Mouse (Mus musculus): ENCODE data around the gene Adcy3. TPM values are rescaled to one million over a fixed set of nuclear protein-coding genes. Genes with fewer than 3 reads are reported as not detected.

Adcy3 gene
- polyA plus RNA-seq, 1 experiment, result 0.85 TPM

- Histone ChIP-seq H3K36me3 (ENCODE audit: control insufficient read depth, insufficient read depth) (no peaks in the 10 kb centered on the region), H3ac (ENCODE audit: control insufficient read depth, insufficient read length) (no peak overlapping the region), H3K4me3 (no peak overlapping the region), H3K79me2 (ENCODE audit: control insufficient read depth, insufficient read depth) (no peaks in the 10 kb centered on the region), H3K4me2 (ENCODE audit: low read depth) (no peak overlapping the region), H3K27me3 (ENCODE audit: control insufficient read depth, insufficient read depth, insufficient read length) (no peaks in the 10 kb centered on the region)
- no peak for TF ChIP-seq POLR2A (IDR thresholded peaks at IDR 0.05; ENCODE audit: insufficient read length, low read depth)
- TF ChIP-seq POLR2AphosphoS2 (IDR thresholded peaks at IDR 0.05; ENCODE audit: insufficient read length, low read depth), result no peak
- TF ChIP-seq TCF3 (IDR thresholded peaks at IDR 0.05; ENCODE audit: insufficient read length, low read depth), result no peak
- TF ChIP-seq E2F4 (IDR thresholded peaks at IDR 0.05; ENCODE audit: insufficient read depth), result no peak
- TF ChIP-seq MAX (IDR thresholded peaks at IDR 0.05; ENCODE audit: low read depth), result no peak
- TF ChIP-seq REST (IDR thresholded peaks at IDR 0.05; ENCODE audit: insufficient read depth, insufficient read length), result no peak
- TF ChIP-seq CEBPB (IDR thresholded peaks at IDR 0.05; ENCODE audit: insufficient read depth, poor library complexity, severe bottlenecking), result no peak
- no peak for TF ChIP-seq MYOD1 (IDR thresholded peaks at IDR 0.05; ENCODE audit: control insufficient read depth in 1 of 3, insufficient read length in 2 of 3, low read depth in 2 of 3)
- no peak for TF ChIP-seq MYOG (IDR thresholded peaks at IDR 0.05; ENCODE audit: control insufficient read depth in 1 of 3, insufficient read depth in 1 of 3, insufficient read length in 2 of 3, low read depth in 2 of 3)
- TF ChIP-seq USF1 (IDR thresholded peaks at IDR 0.05; ENCODE audit: low read depth), result no peak
- TF ChIP-seq SRF (IDR thresholded peaks at IDR 0.05; ENCODE audit: control insufficient read depth, insufficient read length, low read depth), result no peak
- no peak for TF ChIP-seq TCF12 (IDR thresholded peaks at IDR 0.05; ENCODE audit: insufficient read depth, poor library complexity, severe bottlenecking)
These were observed 27.4 kb downstream of the Adcy3 start for GRCm38 (mm10) chr12:4160322-4160721.

- Histone ChIP-seq H3K79me2 (ENCODE audit: control insufficient read depth, insufficient read depth) (no peaks in the 10 kb centered on the region), H3K4me3 (no peak overlapping the region), H3K27me3 (ENCODE audit: control insufficient read depth, insufficient read depth, insufficient read length) (no peaks in the 10 kb centered on the region), H3K4me2 (ENCODE audit: low read depth) (no peak overlapping the region), H3K36me3 (ENCODE audit: control insufficient read depth, insufficient read depth) (no peaks in the 10 kb centered on the region), H3ac (ENCODE audit: control insufficient read depth, insufficient read length) (no peak overlapping the region)
- TF ChIP-seq POLR2A (IDR thresholded peaks at IDR 0.05; ENCODE audit: insufficient read length, low read depth) (no peak), TCF3 (IDR thresholded peaks at IDR 0.05; ENCODE audit: insufficient read length, low read depth) (no peak), MYOD1 (IDR thresholded peaks at IDR 0.05; ENCODE audit: control insufficient read depth in 1 of 3, insufficient read length in 2 of 3, low read depth in 2 of 3) (no peak), MYOG (IDR thresholded peaks at IDR 0.05; ENCODE audit: control insufficient read depth in 1 of 3, insufficient read depth in 1 of 3, insufficient read length in 2 of 3, low read depth in 2 of 3) (no peak), SRF (IDR thresholded peaks at IDR 0.05; ENCODE audit: control insufficient read depth, insufficient read length, low read depth) (no peak), CEBPB (IDR thresholded peaks at IDR 0.05; ENCODE audit: insufficient read depth, poor library complexity, severe bottlenecking) (no peak), USF1 (IDR thresholded peaks at IDR 0.05; ENCODE audit: low read depth) (no peak), POLR2AphosphoS2 (IDR thresholded peaks at IDR 0.05; ENCODE audit: insufficient read length, low read depth) (no peak), REST (IDR thresholded peaks at IDR 0.05; ENCODE audit: insufficient read depth, insufficient read length) (no peak), TCF12 (IDR thresholded peaks at IDR 0.05; ENCODE audit: insufficient read depth, poor library complexity, severe bottlenecking) (no peak), MAX (IDR thresholded peaks at IDR 0.05; ENCODE audit: low read depth) (no peak), E2F4 (IDR thresholded peaks at IDR 0.05; ENCODE audit: insufficient read depth) (no peak)
These were observed 30.0 kb downstream of the Adcy3 start for GRCm38 (mm10) chr12:4162886-4163285.

- no peaks in the 10 kb centered on the region for H3K79me2 ChIP-seq (ENCODE audit: control insufficient read depth, insufficient read depth)
- H3ac ChIP-seq (ENCODE audit: control insufficient read depth, insufficient read length), result no peak overlapping the region
- no peaks in the 10 kb centered on the region for H3K36me3 ChIP-seq (ENCODE audit: control insufficient read depth, insufficient read depth)
- TF ChIP-seq POLR2AphosphoS2 (IDR thresholded peaks at IDR 0.05; ENCODE audit: insufficient read length, low read depth), result no peak
- no peak for TF ChIP-seq TCF3 (IDR thresholded peaks at IDR 0.05; ENCODE audit: insufficient read length, low read depth)
- TF ChIP-seq MYOD1 (IDR thresholded peaks at IDR 0.05; ENCODE audit: control insufficient read depth in 1 of 3, insufficient read length in 2 of 3, low read depth in 2 of 3), result no peak
- no peak overlapping the region for H3K4me3 ChIP-seq
- no peak overlapping the region for H3K4me2 ChIP-seq (ENCODE audit: low read depth)
- no peaks in the 10 kb centered on the region for H3K27me3 ChIP-seq (ENCODE audit: control insufficient read depth, insufficient read depth, insufficient read length)
These were observed 34.1 kb downstream of the Adcy3 start for GRCm38 (mm10) chr12:4166970-4167369.

GRCm38 (mm10) chr12:4169058-4169457 lies 36.2 kb downstream of the Adcy3 start:
- H3K27me3 ChIP-seq (ENCODE audit: control insufficient read depth, insufficient read depth, insufficient read length), result no peaks in the 10 kb centered on the region
- TF ChIP-seq MYOG (IDR thresholded peaks at IDR 0.05; ENCODE audit: control insufficient read depth in 1 of 3, insufficient read depth in 1 of 3, insufficient read length in 2 of 3, low read depth in 2 of 3) (no peak), POLR2AphosphoS2 (IDR thresholded peaks at IDR 0.05; ENCODE audit: insufficient read length, low read depth) (no peak), CEBPB (IDR thresholded peaks at IDR 0.05; ENCODE audit: insufficient read depth, poor library complexity, severe bottlenecking) (no peak), SRF (IDR thresholded peaks at IDR 0.05; ENCODE audit: control insufficient read depth, insufficient read length, low read depth) (no peak), TCF3 (IDR thresholded peaks at IDR 0.05; ENCODE audit: insufficient read length, low read depth) (no peak), TCF12 (IDR thresholded peaks at IDR 0.05; ENCODE audit: insufficient read depth, poor library complexity, severe bottlenecking) (no peak), MYOD1 (IDR thresholded peaks at IDR 0.05; ENCODE audit: control insufficient read depth in 1 of 3, insufficient read length in 2 of 3, low read depth in 2 of 3) (no peak), POLR2A (IDR thresholded peaks at IDR 0.05; ENCODE audit: insufficient read length, low read depth) (no peak)
- H3K79me2 ChIP-seq (ENCODE audit: control insufficient read depth, insufficient read depth), result no peaks in the 10 kb centered on the region
- no peaks in the 10 kb centered on the region for H3K36me3 ChIP-seq (ENCODE audit: control insufficient read depth, insufficient read depth)
- H3K4me2 ChIP-seq (ENCODE audit: low read depth), result no peak overlapping the region
- H3K4me3 ChIP-seq, result no peak overlapping the region
- H3ac ChIP-seq (ENCODE audit: control insufficient read depth, insufficient read length), result no peak overlapping the region

GRCm38 (mm10) chr12:4169622-4170021 lies 36.7 kb downstream of the Adcy3 start:
- TF ChIP-seq TCF12 (IDR thresholded peaks at IDR 0.05; ENCODE audit: insufficient read depth, poor library complexity, severe bottlenecking) (no peak), POLR2AphosphoS2 (IDR thresholded peaks at IDR 0.05; ENCODE audit: insufficient read length, low read depth) (no peak), MYOG (IDR thresholded peaks at IDR 0.05; ENCODE audit: control insufficient read depth in 1 of 3, insufficient read depth in 1 of 3, insufficient read length in 2 of 3, low read depth in 2 of 3) (no peak), CEBPB (IDR thresholded peaks at IDR 0.05; ENCODE audit: insufficient read depth, poor library complexity, severe bottlenecking) (no peak), MYOD1 (IDR thresholded peaks at IDR 0.05; ENCODE audit: control insufficient read depth in 1 of 3, insufficient read length in 2 of 3, low read depth in 2 of 3) (no peak), POLR2A (IDR thresholded peaks at IDR 0.05; ENCODE audit: insufficient read length, low read depth) (no peak), REST (IDR thresholded peaks at IDR 0.05; ENCODE audit: insufficient read depth, insufficient read length) (no peak), SRF (IDR thresholded peaks at IDR 0.05; ENCODE audit: control insufficient read depth, insufficient read length, low read depth) (no peak), USF1 (IDR thresholded peaks at IDR 0.05; ENCODE audit: low read depth) (no peak), MAX (IDR thresholded peaks at IDR 0.05; ENCODE audit: low read depth) (no peak), E2F4 (IDR thresholded peaks at IDR 0.05; ENCODE audit: insufficient read depth) (no peak), TCF3 (IDR thresholded peaks at IDR 0.05; ENCODE audit: insufficient read length, low read depth) (no peak)
- H3K4me3 ChIP-seq, result no peak overlapping the region
- no peak overlapping the region for H3ac ChIP-seq (ENCODE audit: control insufficient read depth, insufficient read length)
- no peaks in the 10 kb centered on the region for H3K27me3 ChIP-seq (ENCODE audit: control insufficient read depth, insufficient read depth, insufficient read length)
- no peaks in the 10 kb centered on the region for H3K36me3 ChIP-seq (ENCODE audit: control insufficient read depth, insufficient read depth)
- H3K79me2 ChIP-seq (ENCODE audit: control insufficient read depth, insufficient read depth), result no peaks in the 10 kb centered on the region
- H3K4me2 ChIP-seq (ENCODE audit: low read depth), result no peak overlapping the region
